Mouse (Mus musculus): ENCODE results near the gene Nin.
"Not testable (repeated sequence)": the region's sequence is repeated elsewhere in the genome, so short reads cannot be mapped to it uniquely, and the experiment has no call there.

The Nin gene

DNA sequence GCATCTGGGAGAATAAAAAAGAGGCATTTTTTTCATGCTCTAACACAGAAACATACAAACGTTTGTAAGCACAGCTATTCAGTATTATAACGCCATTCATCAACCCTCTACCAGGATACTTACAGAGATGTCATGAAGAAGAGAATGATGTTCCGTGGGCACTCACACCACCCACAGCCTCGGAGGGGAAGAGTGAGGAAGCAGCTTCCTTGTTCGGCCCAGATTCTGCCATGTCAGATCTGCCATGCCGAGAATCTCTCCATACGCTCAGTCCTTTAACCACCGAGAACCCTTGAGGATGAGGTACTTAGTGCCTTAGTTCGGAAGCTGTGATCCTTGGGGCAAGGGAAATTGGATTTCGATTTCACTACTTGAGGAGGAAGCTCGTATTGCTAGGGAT is at the start of gene Nin:
Nin (minus strand) TSS at position 367 of the 400 bp plus-strand sequence.
- DNase-seq (ENCODE audit: low spot score) = no peak

DNA sequence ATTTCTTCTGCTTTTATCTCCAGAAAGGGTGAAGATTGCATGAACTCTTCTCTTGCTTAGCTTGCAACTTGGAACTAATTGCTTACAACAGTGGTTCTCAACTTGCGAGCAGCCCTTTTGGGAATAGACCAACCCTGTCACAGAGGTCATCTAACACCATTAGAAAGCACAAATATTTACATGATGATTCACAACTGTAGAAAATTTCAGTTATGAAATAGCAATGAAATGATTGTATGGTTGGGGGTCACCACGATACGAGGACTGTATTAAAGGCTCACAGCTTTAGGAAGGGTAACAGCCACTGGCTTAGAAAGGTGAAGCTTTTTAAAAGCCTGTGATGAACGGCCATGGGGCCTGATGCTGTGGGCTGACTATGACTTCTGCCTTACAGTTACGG is 47.5 kb upstream of the Nin start:
- no peak for DNase-seq (ENCODE audit: low spot score)

DNA sequence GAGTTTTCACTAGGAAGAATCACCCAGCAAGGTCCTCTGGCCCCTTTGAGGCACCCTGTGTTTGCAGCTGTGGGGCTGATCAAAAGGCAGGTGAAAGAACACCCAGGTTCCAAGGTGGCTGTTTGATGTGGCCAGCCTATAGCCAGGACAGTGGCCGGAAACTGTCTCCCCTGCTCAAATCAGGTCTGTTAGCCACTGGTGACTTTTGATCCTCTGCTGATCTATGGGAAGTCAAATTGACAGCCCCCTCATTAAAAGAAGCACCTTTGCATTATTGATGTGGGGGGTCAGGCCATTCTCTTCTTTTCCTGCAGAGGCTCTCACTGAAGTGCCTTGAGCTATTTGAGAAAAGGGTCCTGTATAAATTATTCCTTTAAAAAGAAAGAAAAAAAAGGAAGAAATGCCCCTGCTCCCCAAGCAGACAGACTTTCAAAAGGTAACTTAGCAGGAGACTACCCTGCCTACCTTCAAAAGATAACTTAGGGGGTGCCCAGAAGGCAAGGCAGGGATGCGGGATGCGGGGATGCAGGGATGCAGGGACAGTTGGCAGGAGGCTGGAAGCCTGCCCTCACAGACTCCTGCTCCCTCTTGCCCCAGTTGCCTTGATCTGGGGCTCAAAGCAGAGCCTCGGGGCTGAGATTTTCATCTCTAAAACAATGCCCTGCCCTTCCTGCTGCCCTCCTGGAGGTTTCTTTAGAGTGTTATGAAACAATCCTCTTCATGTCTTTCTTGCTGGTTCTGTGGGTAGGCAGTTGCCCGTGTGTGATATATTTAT is 44.0 kb upstream of the Nin start:
- DNase-seq (ENCODE audit: low spot score) = no peak

DNA sequence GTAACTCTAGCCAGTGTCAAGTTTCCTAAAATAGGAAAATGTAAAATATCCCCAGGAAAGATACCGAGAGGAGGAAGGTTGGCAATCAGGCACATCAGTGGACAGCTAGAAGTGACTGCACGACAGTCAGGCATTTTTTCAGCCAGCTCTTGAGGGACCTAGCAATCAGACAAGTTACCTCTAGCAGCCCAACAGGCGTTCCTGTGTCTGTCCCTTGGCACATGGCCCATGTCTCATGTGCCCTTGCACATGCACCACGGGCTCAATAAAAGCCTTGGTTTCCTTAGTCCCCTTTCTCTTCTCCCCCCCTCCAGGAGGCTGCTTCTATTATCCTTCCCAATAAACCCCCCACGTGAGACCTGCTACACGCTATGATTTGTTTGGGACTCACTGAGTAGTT is 42.7 kb upstream of the Nin start:
- DNase-seq (ENCODE audit: low spot score) = no peak

GRCm38 (mm10) chr12:70153842-70154241 is 40.3 kb upstream of the Nin start, which contains the start of gene Abhd12b:
TSS of gene Abhd12b (plus strand) at chr12:70154142.
- no peak for DNase-seq (ENCODE audit: low spot score)

GRCm38 (mm10) chr12:70148631-70149265 is 35.2 kb upstream of the Nin start:
- DNase-seq (ENCODE audit: low spot score) = no peak

DNA sequence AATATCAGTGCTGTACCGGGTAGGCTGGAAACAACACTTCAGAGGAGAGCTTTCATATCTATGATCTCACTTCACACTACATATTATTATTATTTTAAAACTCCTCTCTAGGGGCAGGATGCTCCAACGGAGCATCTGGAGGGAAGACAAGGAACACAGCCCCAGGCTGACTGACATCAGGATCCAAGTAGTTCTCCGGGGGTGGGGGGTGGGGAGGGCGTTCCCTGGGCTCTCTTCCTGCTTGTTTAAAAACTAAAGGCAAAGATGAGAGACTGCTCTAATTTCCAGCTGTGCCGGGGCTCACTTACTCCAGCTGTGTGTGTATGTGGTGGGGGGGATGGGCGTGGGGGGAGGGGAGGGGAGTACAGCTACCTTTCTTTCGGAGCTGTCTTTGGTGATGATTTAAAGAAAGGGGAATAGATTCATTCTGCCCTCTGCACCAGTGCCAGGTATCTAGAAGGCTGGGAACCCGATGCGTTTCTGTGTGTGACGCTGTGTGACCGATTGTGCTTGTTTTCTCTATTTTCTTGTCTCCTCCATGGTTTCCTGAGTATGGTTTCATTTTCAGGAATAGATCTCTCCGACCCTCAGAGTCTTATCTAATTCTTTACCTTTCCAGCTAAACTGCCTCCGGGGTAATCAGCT is 34.6 kb upstream of the Nin start:
- DNase-seq (ENCODE audit: low spot score) = no peak

DNA sequence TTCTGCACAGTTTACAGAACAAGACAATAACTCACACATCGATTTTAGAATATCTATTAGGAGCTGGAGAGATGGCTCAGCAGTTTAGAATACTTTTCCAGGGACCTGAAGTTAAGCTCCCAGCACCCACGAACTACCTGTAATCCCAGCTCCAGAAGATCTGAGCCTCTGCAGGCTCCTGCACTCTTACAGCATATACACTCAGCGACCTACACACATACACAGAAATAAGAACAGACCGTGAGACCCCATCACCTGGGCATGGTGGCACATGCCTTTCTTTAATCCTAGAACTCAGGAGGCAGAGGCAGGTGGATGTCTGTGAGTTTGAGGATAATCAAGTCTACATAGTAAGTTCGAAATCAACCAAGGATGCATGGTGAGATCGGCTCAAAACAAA is 32.1 kb upstream of the Nin start:
- DNase-seq (ENCODE audit: low spot score) = no peak

DNA sequence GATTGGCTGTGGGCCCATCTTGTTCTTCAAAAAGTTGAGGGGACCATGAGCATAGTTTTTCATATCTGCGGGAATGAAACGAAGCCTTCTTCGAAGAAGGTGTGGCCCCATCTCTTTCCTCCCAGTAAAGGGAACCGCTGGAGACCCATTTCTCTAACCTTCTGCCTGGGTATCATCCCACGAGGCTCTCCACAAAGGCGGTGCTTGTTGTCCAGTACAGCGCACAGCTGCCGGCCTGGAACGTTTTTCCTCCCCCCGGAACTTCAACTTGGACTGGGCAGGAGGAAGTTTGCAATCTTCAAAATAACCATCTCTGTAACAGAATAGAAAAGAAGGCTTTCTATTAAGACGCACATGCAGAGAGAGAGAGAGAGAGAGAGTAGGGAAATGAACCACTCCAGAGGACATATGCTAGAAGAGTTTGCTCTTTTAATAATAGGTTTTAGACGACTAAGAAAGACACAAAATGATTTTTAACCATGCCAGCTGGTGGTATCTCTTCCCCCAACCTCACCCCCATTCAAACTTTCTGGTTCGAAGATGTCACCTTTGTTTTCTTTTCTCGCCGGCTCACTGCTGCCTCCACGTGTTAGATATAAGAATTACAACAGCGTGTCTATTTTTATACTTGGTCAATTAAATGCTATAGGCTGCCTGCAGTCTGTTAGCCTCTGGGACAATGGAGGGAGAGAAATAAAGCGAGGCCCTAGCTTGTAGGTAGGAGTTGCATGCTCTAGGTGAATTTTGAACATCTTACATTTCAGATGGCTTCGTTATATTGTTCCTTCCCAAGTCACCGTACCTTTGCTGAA is 31.3 kb upstream of the Nin start:
- DNase-seq (ENCODE audit: low spot score) = no peak

DNA sequence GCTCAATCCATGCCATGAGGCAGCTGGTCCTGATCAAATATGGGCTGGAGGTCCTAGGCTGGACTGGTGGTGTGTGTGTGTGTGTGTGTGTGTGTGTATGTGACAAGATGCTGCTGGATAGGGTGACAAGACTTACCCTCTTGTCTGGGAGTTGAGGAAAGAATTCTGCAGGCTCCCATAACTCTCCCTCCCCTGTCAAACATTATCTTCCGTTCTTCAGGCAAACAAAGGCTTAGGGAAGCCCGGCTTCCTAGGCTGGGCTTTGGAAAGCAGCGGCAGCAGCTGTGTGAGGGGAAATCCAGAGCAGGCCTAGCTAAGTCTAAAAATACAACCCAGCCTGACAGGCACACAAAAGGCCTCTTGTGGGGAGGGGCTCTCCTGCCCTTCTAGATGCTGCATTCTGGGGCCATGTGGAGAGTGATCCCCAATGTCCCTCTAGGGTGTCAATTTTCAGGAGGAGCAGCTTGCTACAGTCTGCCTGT is 30.6 kb upstream of the Nin start:
- not testable (repeated sequence) for DNase-seq (ENCODE audit: low spot score)

DNA sequence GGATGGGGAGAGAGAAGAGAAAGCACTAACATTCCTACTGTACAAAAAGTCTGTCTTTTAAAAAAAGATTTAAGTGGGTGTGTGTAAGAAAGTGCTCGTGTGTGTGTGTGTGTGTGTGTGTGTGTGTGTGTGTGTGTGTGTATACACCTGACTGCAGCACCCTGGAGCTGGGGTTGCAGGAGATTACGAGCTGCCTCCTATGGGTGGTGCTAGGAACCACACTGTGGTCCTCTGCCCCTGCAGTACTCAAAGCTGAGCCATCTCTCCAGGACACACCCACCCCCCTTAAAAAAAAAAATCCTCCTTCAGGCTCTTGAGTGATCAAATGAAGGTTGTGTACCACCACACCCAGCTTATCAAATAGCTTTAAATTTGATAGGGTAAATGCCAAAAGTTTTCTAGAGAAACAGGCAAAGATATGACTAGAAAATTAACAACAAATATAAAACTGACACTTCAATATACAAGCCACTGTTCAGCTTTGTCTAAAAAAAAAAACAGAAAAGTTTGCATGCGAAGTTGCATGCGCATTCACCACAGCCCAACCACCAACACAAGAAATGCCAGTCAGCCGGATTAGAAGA is 27.6 kb upstream of the Nin start:
- DNase-seq (ENCODE audit: low spot score) = no peak

DNA sequence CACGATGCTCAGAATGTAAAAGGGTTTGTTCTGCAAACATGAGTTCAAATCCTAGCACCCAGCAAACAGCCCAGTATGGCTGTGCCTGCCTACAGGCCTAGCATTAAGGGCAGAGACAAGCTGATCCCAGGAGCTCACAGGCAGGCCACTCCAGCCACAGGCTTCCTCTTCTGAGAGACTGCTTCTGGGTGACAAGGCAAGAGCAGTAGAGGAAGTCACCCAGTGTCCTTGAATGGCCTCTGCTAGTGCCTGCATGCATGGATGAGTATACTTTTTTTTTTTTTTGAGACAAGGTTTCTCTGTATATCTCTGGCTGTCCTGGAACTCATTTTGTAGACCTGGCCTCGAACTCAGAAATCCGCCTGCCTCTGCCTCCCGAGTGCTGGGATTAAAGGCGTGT is 27.0 kb upstream of the Nin start:
- no peak for DNase-seq (ENCODE audit: low spot score)

DNA sequence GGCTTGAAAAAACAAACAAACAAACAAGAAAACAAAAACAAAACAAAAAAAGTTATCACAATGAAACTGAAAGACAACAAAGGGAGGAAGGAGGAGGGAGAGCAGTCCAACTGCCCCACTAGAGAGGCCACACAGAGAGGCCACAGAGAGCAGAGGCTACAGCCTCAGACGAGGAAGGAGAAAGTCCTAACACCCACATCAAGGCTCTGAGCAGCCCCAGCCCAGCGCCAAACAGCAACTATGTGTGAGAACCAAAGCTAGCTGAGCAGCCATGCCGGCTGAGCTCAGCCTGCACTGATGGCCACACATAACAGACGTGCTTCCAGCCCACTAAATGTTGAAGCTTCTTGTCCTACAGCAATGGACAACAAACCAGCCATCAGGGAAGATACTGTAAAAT is 26.4 kb upstream of the Nin start:
- DNase-seq (ENCODE audit: low spot score) = no peak

- no peak for DNase-seq (ENCODE audit: low spot score)
Measured at GRCm38 (mm10) chr12:70137626-70138025, 24.1 kb upstream of the Nin start.

- no peak for DNase-seq (ENCODE audit: low spot score)
Measured at GRCm38 (mm10) chr12:70137095-70137494, 23.6 kb upstream of the Nin start.

- no peak for DNase-seq (ENCODE audit: low spot score)
Measured at GRCm38 (mm10) chr12:70136185-70136756, 22.8 kb upstream of the Nin start.

GRCm38 (mm10) chr12:70134627-70135235 is 21.2 kb upstream of the Nin start:
- no peak for DNase-seq (ENCODE audit: low spot score)

GRCm38 (mm10) chr12:70131042-70131675 is 17.6 kb upstream of the Nin start:
- no peak for DNase-seq (ENCODE audit: low spot score)

GRCm38 (mm10) chr12:70129105-70129504 is 15.6 kb upstream of the Nin start:
- DNase-seq (ENCODE audit: low spot score) = no peak

- no peak for DNase-seq (ENCODE audit: low spot score)
Measured at GRCm38 (mm10) chr12:70126626-70127025, 13.1 kb upstream of the Nin start.

- DNase-seq (ENCODE audit: low spot score) = no peak
Measured at GRCm38 (mm10) chr12:70119552-70119951, 6.0 kb upstream of the Nin start.
